Mouse (Mus musculus) left cerebral cortex, adult 2 months (tissue): ENCODE measurements at regions not wholly inside any gene's neighbourhood (a gene's known extent, or its start where the extent isn't known, plus 50 kb on each side); places are given as distances from the start of the nearest gene placed in this dataset.

Source experiments
- DNase-seq, 2 experiments: peaks; one replicate each; pipeline ENCODE4 v3.0.0; 2021 to 2022; ENCODE audit warnings: low spot score in 2 of 2, mixed read lengths in 1 of 2; ENCODE audit errors: extremely low spot score in 1 of 2
- H3K27ac ChIP-seq: fragments of 200-600 bp; 2 replicates; pipeline ENCODE4 v1.8.1; 2022
- H3K4me3 ChIP-seq: fragments of 200-600 bp; 2 replicates; pipeline ENCODE4 v1.8.1; 2022
- CTCF ChIP-seq: fragments of 200-600 bp; IDR thresholded peaks from 2 replicates; pipeline ENCODE4 v1.8.1; 2022; ENCODE audit warnings: antibody characterized with exemption, mild to moderate bottlenecking, moderate library complexity
- intact Hi-C: fragments of 180-260 bp; cut with DNase I; formaldehyde crosslinking; loops from one replicate; pipeline ENCODE4 v1.15.1; 2025

GRCm38 (mm10) chr17:79772219-79772618, 57.4 kb upstream of the Cyp1b1 start:
- intact Hi-C loops, result no loop called here
- no peak overlapping the region for H3K27ac ChIP-seq
- DNase-seq, result no peak
- H3K4me3 ChIP-seq, result no peak overlapping the region
- TF ChIP-seq CTCF, result no peak

GRCm38 (mm10) chr17:79771727-79772126, 56.9 kb upstream of the Cyp1b1 start:
- no peak for DNase-seq
- no peak for TF ChIP-seq CTCF
- no peak overlapping the region for H3K4me3 ChIP-seq
- intact Hi-C loops, result no loop called here
- no peak overlapping the region for H3K27ac ChIP-seq

DNA sequence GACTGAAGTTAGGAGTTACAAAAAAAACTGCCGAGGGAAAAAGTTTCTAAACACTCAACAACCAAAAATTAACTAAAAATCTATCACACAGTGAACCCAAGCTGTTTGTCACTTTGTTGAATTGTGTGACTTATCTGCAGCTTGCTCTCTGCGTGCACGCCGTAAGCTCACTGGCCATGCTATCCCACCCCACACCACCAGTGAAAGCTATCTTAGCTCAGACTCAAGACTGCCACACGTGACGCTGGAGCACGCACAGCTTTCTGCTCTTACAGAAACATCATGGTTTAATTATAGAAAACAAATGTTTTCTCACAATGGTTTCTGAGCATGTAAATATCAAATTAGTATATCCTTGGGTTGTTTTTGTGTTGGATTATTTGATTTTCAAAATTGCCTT, 56.0 kb upstream of the Cyp1b1 start:
- no peak for TF ChIP-seq CTCF
- no peak overlapping the region for H3K4me3 ChIP-seq
- intact Hi-C loops, result no loop called here
- H3K27ac ChIP-seq, result no peak overlapping the region
- no peak for DNase-seq

- intact Hi-C loops, result no loop called here
- no peak overlapping the region for H3K27ac ChIP-seq
- TF ChIP-seq CTCF, result no peak
- no peak for DNase-seq
- no peak overlapping the region for H3K4me3 ChIP-seq
Measured at GRCm38 (mm10) chr17:79769824-79770223, 55.0 kb upstream of the Cyp1b1 start.

- intact Hi-C loops, result no loop called here
- no peak for DNase-seq
- no peak overlapping the region for H3K27ac ChIP-seq
- TF ChIP-seq CTCF, result no peak
- H3K4me3 ChIP-seq, result no peak overlapping the region
Measured at GRCm38 (mm10) chr17:79768080-79768479, 53.2 kb upstream of the Cyp1b1 start.

- no peak overlapping the region for H3K4me3 ChIP-seq
- H3K27ac ChIP-seq, result no peak overlapping the region
- peak in 1 of 2 experiments; percentile 11 for DNase-seq
- intact Hi-C loops, result no loop called here
- no peak for TF ChIP-seq CTCF
Measured at GRCm38 (mm10) chr17:79765061-79765794, 50.4 kb upstream of the Cyp1b1 start.
